Mouse (Mus musculus): ENCODE measurements at regions not wholly inside any gene's neighbourhood (a gene's known extent, or its start where the extent isn't known, plus 50 kb on each side); places are given as distances from the start of the nearest gene placed in this dataset.
A peak's percentile ranks its signal among the peaks of the same experiment; 100 is the strongest.

- DNase-seq (ENCODE audit: low spot score in 2 of 2), result no peak
Observed at GRCm38 (mm10) chr3:34466312-34466711, 183.9 kb upstream of the Sox2 start.

GRCm38 (mm10) chr3:34465040-34465831 lies 185.0 kb upstream of the Sox2 start:
- no peak for DNase-seq (ENCODE audit: low spot score in 2 of 2)

- no peak for DNase-seq (ENCODE audit: low spot score in 2 of 2)
Observed at GRCm38 (mm10) chr3:34458766-34459165, 191.4 kb upstream of the Sox2 start.

GRCm38 (mm10) chr3:34457821-34458220 lies 192.4 kb upstream of the Sox2 start:
- no peak for DNase-seq (ENCODE audit: low spot score in 2 of 2)

GRCm38 (mm10) chr3:34456488-34457433 lies 193.4 kb upstream of the Sox2 start:
- DNase-seq (ENCODE audit: low spot score in 2 of 2), result no peak

GRCm38 (mm10) chr3:34454026-34454624 lies 196.1 kb upstream of the Sox2 start:
- DNase-seq (ENCODE audit: low spot score in 2 of 2), result no peak

- peak; percentile 34 to 38 for DNase-seq (ENCODE audit: low spot score in 2 of 2)
Observed at GRCm38 (mm10) chr3:34445354-34445753, 204.9 kb upstream of the Sox2 start.

- DNase-seq (ENCODE audit: low spot score in 2 of 2), result no peak
Observed at GRCm38 (mm10) chr3:34444802-34445201, 205.4 kb upstream of the Sox2 start.

- peak; percentile 51 to 53 for DNase-seq (ENCODE audit: low spot score in 2 of 2)
Observed at GRCm38 (mm10) chr3:34443731-34444628, 206.2 kb upstream of the Sox2 start.

- DNase-seq (ENCODE audit: low spot score in 2 of 2), result no peak
Observed at GRCm38 (mm10) chr3:34443307-34443706, 206.9 kb upstream of the Sox2 start.

- DNase-seq (ENCODE audit: low spot score in 2 of 2), result no peak
Observed at GRCm38 (mm10) chr3:34441792-34442191, 208.4 kb upstream of the Sox2 start.

GRCm38 (mm10) chr3:34441266-34441665 lies 208.9 kb upstream of the Sox2 start:
- peak; percentile 11 to 13 for DNase-seq (ENCODE audit: low spot score in 2 of 2)

- no peak for DNase-seq (ENCODE audit: low spot score in 2 of 2)
Observed at GRCm38 (mm10) chr3:34434901-34435300, 215.3 kb upstream of the Sox2 start.

GRCm38 (mm10) chr3:34427967-34428366 lies 222.2 kb upstream of the Sox2 start:
- DNase-seq (ENCODE audit: low spot score in 2 of 2), result no peak

- no peak for DNase-seq (ENCODE audit: low spot score in 2 of 2)
Observed at GRCm38 (mm10) chr3:34427495-34427894, 222.7 kb upstream of the Sox2 start.

- DNase-seq (ENCODE audit: low spot score in 2 of 2), result no peak
Observed at GRCm38 (mm10) chr3:34426955-34427354, 223.2 kb upstream of the Sox2 start.

- no peak for DNase-seq (ENCODE audit: low spot score in 2 of 2)
Observed at GRCm38 (mm10) chr3:34411915-34412306, 238.3 kb upstream of the Sox2 start.

GRCm38 (mm10) chr3:34411142-34411914 lies 238.9 kb upstream of the Sox2 start:
- no peak for DNase-seq (ENCODE audit: low spot score in 2 of 2)

GRCm38 (mm10) chr3:34403586-34403985 lies 246.6 kb upstream of the Sox2 start:
- peak; percentile 13 to 16 for DNase-seq (ENCODE audit: low spot score in 2 of 2)

- no peak for DNase-seq (ENCODE audit: low spot score in 2 of 2)
Observed at GRCm38 (mm10) chr3:34391275-34391674, 258.9 kb upstream of the Sox2 start.
